In the genomic region with DNA sequence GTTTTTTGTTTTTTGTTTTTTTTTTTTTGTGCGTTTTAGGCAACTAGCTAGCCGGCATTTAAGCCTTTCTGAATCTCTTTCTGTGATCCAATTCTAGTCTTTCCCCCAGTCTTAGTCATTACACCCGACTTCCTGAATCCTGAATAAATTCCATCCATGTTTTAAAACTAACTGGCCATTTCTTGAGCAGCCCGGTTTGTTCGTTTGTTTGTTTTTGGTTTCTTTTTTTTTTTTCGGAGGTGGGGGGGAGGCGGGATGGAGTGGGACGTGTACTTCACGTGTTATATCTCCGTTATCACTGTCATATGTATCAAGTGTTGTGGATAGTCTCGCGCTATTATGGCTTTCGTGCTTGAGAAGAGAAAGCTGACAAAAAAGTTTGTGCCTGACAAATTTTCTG, we compare ENCODE assay signal across 8 mouse cellular contexts. TPM values are rescaled to one million over a fixed set of nuclear protein-coding genes. Genes with fewer than 3 reads are reported as not detected.
DNase-seq lines count a peak whose midpoint lies in the region; ATAC-seq and TF ChIP-seq lines count a peak whose summit lies in the region.

No protein-coding gene starts in this region.

- ATAC-seq in kidney, postnatal 0 days (replicated peaks; ENCODE audit: low FRiP score, low read depth), result no peak

- WGBS in kidney, postnatal 0 days, result 26% methylated on average over 13 of the region's 13 CpGs
- 14% methylated on average over 13 of the region's 13 CpGs for WGBS in hindbrain, embryonic 10.5 days
- 26% methylated on average over 5 of the region's 13 CpGs for whole genome bisulfite sequencing in macrophage (ENCODE audit: missing documents)

- peak overlapping the region; percentile 62 for H3K4me2 ChIP-seq in kidney, postnatal 0 days (ENCODE audit: low read length)

- H3K79me2 ChIP-seq in macrophage (ENCODE audit: inconsistent target), result peaks cover 22% of the 10 kb centered on the region; the same call in 1 of the 2 replicates

- H3K9ac ChIP-seq in kidney, postnatal 0 days (ENCODE audit: low read depth, low read length), result peak overlapping the region; percentile 47; the same call in 1 of the 2 replicates

- H3K27me3 ChIP-seq in kidney, postnatal 0 days (ENCODE audit: insufficient read depth, low read length), result no peaks in the 10 kb centered on the region
- no peaks in the 10 kb centered on the region for H3K27me3 ChIP-seq in hindbrain, embryonic 10.5 days (ENCODE audit: insufficient read depth, poor library complexity, severe bottlenecking)

- H3K27ac ChIP-seq in kidney, postnatal 0 days, result peak overlapping the region; percentile 50; the same call in 1 of the 2 replicates
- H3K27ac ChIP-seq in hindbrain, embryonic 10.5 days, result peak overlapping the region; percentile 86; the same call in 1 of the 2 replicates
- H3K27ac ChIP-seq in macrophage, result peak overlapping the region; percentile 22; the same call in 1 of the 2 replicates

- no peaks in the 10 kb centered on the region for H3K9me3 ChIP-seq in kidney, postnatal 0 days (replicated peaks; ENCODE audit: low read length)
- H3K9me3 ChIP-seq in hindbrain, embryonic 10.5 days, result peaks cover 4% of the 10 kb centered on the region; the same call in 1 of the 2 replicates

- TF ChIP-seq CTCF in kidney, postnatal 0 days (IDR thresholded peaks at IDR 0.05; ENCODE audit: low read depth), result no peak

- H3K4me1 ChIP-seq in kidney, postnatal 0 days (replicated peaks; ENCODE audit: insufficient read depth, low read length), result no peaks in the 10 kb centered on the region
- peaks cover 10% of the 10 kb centered on the region for H3K4me1 ChIP-seq in hindbrain, embryonic 10.5 days (replicated peaks)

- DNase-seq in kidney, postnatal 0 days (ENCODE audit: low spot score), result no peak
- DNase-seq in kidney, adult 18-20 months, result no peak
- peak; percentile 60 for DNase-seq in NIH3T3 (ENCODE audit: low read depth)
- no peak for DNase-seq in hindbrain, embryonic 10.5 days (ENCODE audit: low spot score)
- no peak for DNase-seq in frontal cortex, postnatal 36 days (ENCODE audit: low spot score in 2 of 2)
- DNase-seq in ovary, postnatal 14 days (ENCODE audit: low spot score), result no peak
- no peak for DNase-seq in cerebellum, postnatal 10 days

- peak overlapping the region; percentile 50 for H3K4me3 ChIP-seq in kidney, postnatal 0 days (replicated peaks; ENCODE audit: low read depth, low read length)
- peak overlapping the region; percentile 59 for H3K4me3 ChIP-seq in hindbrain, embryonic 10.5 days
- peak overlapping the region; percentile 41 for H3K4me3 ChIP-seq in macrophage (ENCODE audit: inconsistent target)

- H3K36me3 ChIP-seq in kidney, postnatal 0 days (ENCODE audit: insufficient read depth, low read length), result no peaks in the 10 kb centered on the region
- H3K36me3 ChIP-seq in hindbrain, embryonic 10.5 days, result no peaks in the 10 kb centered on the region
- no peaks in the 10 kb centered on the region for H3K36me3 ChIP-seq in macrophage (ENCODE audit: inconsistent target)

RNA-seq across cellular contexts. Expression of a gene that starts 0.5 kb away (rescaled TPM):
- polyA plus RNA-seq in kidney, postnatal 0 days (2015; fragmentation: Nextera tagmentation; extraction: Ambion mirVana), result 100 and 107 TPM in 2 replicates
- polyA plus RNA-seq in hindbrain, embryonic 10.5 days (2016; fragmentation: Nextera tagmentation; extraction: Ambion mirVana), result 65.5 and 73.0 TPM in 2 replicates
- total RNA-seq in macrophage (2018; cell fraction: chromatin; rRNA removed), result 10 to 100 TPM in 20 of 26 experiments, 1 to 10 TPM in 6; 4.1 to 39.3 (median 18.4) TPM
- 10 to 100 TPM; 14.4 to 34.5 (median 22.2) TPM for total RNA-seq in macrophage (2018; cell fraction: cytosol; rRNA removed)
- 10 to 100 TPM in 21 of 26 experiments, 1 to 10 TPM in 5; 4.5 to 31.5 (median 17.8) TPM for total RNA-seq in macrophage (2018; cell fraction: nucleus; rRNA removed)
- 31.7 to 34.7 TPM (median 33.8 TPM) in 3 replicates for polyA plus RNA-seq in macrophage (2018)

RNA-seq across cellular contexts. Expression of a gene that starts 5.3 kb away (rescaled TPM):
- 0.87 and 1.4 TPM in 2 replicates for polyA plus RNA-seq in kidney, postnatal 0 days (2015; fragmentation: Nextera tagmentation; extraction: Ambion mirVana)
- polyA plus RNA-seq in hindbrain, embryonic 10.5 days (2016; fragmentation: Nextera tagmentation; extraction: Ambion mirVana), result 10.7 and 28.3 TPM in 2 replicates
- total RNA-seq in macrophage (2018; cell fraction: chromatin; rRNA removed), result 1 to 10 TPM in 7 of 26 experiments, under 1 TPM in 8, not detected in 11; 0.54 to 1.9 (median 0.87) TPM
- under 1 TPM in 25 of 26 experiments, not detected in 1; 0.18 to 0.93 (median 0.38) TPM for total RNA-seq in macrophage (2018; cell fraction: cytosol; rRNA removed)
- total RNA-seq in macrophage (2018; cell fraction: nucleus; rRNA removed), result 1 to 10 TPM in 11 of 26 experiments, under 1 TPM in 7, not detected in 8; 0.55 to 2.8 (median 1.2) TPM
- polyA plus RNA-seq in macrophage (2018), result 0.85 to 1.0 TPM (median 1.0 TPM) in 3 replicates

RNA-seq across cellular contexts. Expression of a gene that starts 50.9 kb away (rescaled TPM):
- 2.2 and 2.4 TPM in 2 replicates for polyA plus RNA-seq in kidney, postnatal 0 days (2015; fragmentation: Nextera tagmentation; extraction: Ambion mirVana)
- 2.6 and 2.8 TPM in 2 replicates for polyA plus RNA-seq in hindbrain, embryonic 10.5 days (2016; fragmentation: Nextera tagmentation; extraction: Ambion mirVana)
- total RNA-seq in macrophage (2018; cell fraction: chromatin; rRNA removed), result 10 to 100 TPM; 31.7 to 79.8 (median 65.5) TPM
- 10 to 100 TPM; 37.6 to 92.1 (median 58.9) TPM for total RNA-seq in macrophage (2018; cell fraction: cytosol; rRNA removed)
- 100 to 1,000 TPM in 3 of 26 experiments, 10 to 100 TPM in 23; 38.6 to 108 (median 69.6) TPM for total RNA-seq in macrophage (2018; cell fraction: nucleus; rRNA removed)
- polyA plus RNA-seq in macrophage (2018), result 29.9 to 41.0 TPM (median 37.3 TPM) in 3 replicates

Comparison
In these comparisons a context has a peak if more than half of its experiments do, and no peak if none do; other contexts are left out.
1. H3K27ac ChIP-seq: peak in every context shown above with its lines; median percentile 86 in hindbrain, embryonic 10.5 days; 50 in kidney, postnatal 0 days; 22 in macrophage.